Mouse (Mus musculus) gastrocnemius, adult 8-10 months (tissue): ENCODE results near the gene Adamtsl4. TPM values are rescaled to one million over a fixed set of nuclear protein-coding genes. Genes with fewer than 3 reads are reported as not detected.

Source experiments
- DNase-seq, 2 experiments: peaks; one replicate each; pipeline ENCODE4 v3.0.0; 2022; ENCODE audit warnings: low spot score in 2 of 2
- microRNA-seq: library from miRNA; unstranded; fragments of <30 nt; microRNA quantifications from one replicate; pipeline ENCODE4 v1.2.0, GENCODE M21; 2022
- total RNA-seq, 4 experiments: library from RNA; stranded (reverse); gene quantifications; 2 replicates each; pipeline ENCODE4 v1.2.4; 2022

The Adamtsl4 gene
- total RNA-seq, 4 experiments from 2014 or later = 13.8 to 23.4 (median 18.2) TPM

GRCm38 (mm10) chr3:95639694-95640093 is 48.0 kb downstream of the Adamtsl4 start:
- no peak for DNase-seq

- DNase-seq = no peak
Measured at GRCm38 (mm10) chr3:95636072-95636471, 51.6 kb downstream of the Adamtsl4 start.

GRCm38 (mm10) chr3:95635636-95636035 is 52.1 kb downstream of the Adamtsl4 start:
- DNase-seq = no peak

GRCm38 (mm10) chr3:95632648-95633588 is 54.8 kb downstream of the Adamtsl4 start:
- no peak for DNase-seq

- no peak for DNase-seq
Measured at GRCm38 (mm10) chr3:95631304-95631703, 56.4 kb downstream of the Adamtsl4 start.

- DNase-seq = no peak
Measured at GRCm38 (mm10) chr3:95630856-95631255, 56.9 kb downstream of the Adamtsl4 start.

GRCm38 (mm10) chr3:95629755-95630154 is 58.0 kb downstream of the Adamtsl4 start:
- DNase-seq = no peak

- no peak for DNase-seq
Measured at GRCm38 (mm10) chr3:95627763-95628162, 60.0 kb downstream of the Adamtsl4 start.

Small RNA genes lying within 50 kb of the gene (microRNA-seq; reads per million reads assigned to microRNA genes)
- gene Mir7014 = not detected

Other genes starting within 250 kb of the Adamtsl4 start
- gene Ctsk, start 188.7 kb downstream of the Adamtsl4 start, total RNA-seq = 1 to 10 TPM; 1.5 to 5.8 (median 3.1) TPM
- 1 to 10 TPM in 2 of 4 experiments, under 1 TPM in 2; 0.61 to 3.8 (median 2.0) TPM for gene Ctss, start 161.1 kb downstream of the Adamtsl4 start, total RNA-seq
- not detected for gene Hormad1, start 128.2 kb downstream of the Adamtsl4 start, total RNA-seq
- 10 to 100 TPM; 10.4 to 14.3 (median 11.3) TPM for gene Golph3l, start 99.0 kb downstream of the Adamtsl4 start, total RNA-seq
- 100 to 1,000 TPM; 104 to 118 (median 108) TPM for gene Ensa, start 62.9 kb downstream of the Adamtsl4 start, total RNA-seq
- 100 to 1,000 TPM in 3 of 4 experiments, 10 to 100 TPM in 1; 95.7 to 113 (median 106) TPM for gene Mcl1, start 29.1 kb downstream of the Adamtsl4 start, total RNA-seq
- gene Ecm1, start 51.7 kb upstream of the Adamtsl4 start, total RNA-seq = 10 to 100 TPM in 2 of 4 experiments, 1 to 10 TPM in 2; 6.0 to 16.6 (median 12.2) TPM
- 10 to 100 TPM; 21.8 to 27.4 (median 26.8) TPM for gene Tars2, start 72.3 kb upstream of the Adamtsl4 start, total RNA-seq
- 10 to 100 TPM; 31.2 to 38.4 (median 32.1) TPM for gene Rprd2, start 130.9 kb upstream of the Adamtsl4 start, total RNA-seq
- gene Prpf3, start 168.0 kb upstream of the Adamtsl4 start, total RNA-seq = 10 to 100 TPM; 12.8 to 18.2 (median 15.1) TPM
- 100 to 1,000 TPM; 307 to 343 (median 325) TPM for gene Mrps21, start 183.6 kb upstream of the Adamtsl4 start, total RNA-seq
- 10 to 100 TPM in 3 of 4 experiments, 1 to 10 TPM in 1; 9.4 to 22.7 (median 15.7) TPM for gene Ciart, start 194.3 kb upstream of the Adamtsl4 start, total RNA-seq
- gene BC028528, start 204.1 kb upstream of the Adamtsl4 start, total RNA-seq = 1 to 10 TPM; 1.1 to 2.1 (median 1.5) TPM
- gene Aph1a, start 206.1 kb upstream of the Adamtsl4 start, total RNA-seq = 10 to 100 TPM; 44.6 to 48.2 (median 47.8) TPM
- 100 to 1,000 TPM in 1 of 4 experiments, 10 to 100 TPM in 3; 41.8 to 112 (median 61.1) TPM for gene Car14, start 216.8 kb upstream of the Adamtsl4 start, total RNA-seq
- gene Anp32e, start 241.3 kb upstream of the Adamtsl4 start, total RNA-seq = 100 to 1,000 TPM in 1 of 4 experiments, 10 to 100 TPM in 3; 76.8 to 106 (median 90.5) TPM